Mouse (Mus musculus) forebrain, embryonic 15.5 days (tissue): ENCODE data around the gene Hoxa13. TPM values are rescaled to one million over a fixed set of nuclear protein-coding genes. Genes with fewer than 3 reads are reported as not detected.

Source experiments
- ATAC-seq: fragments of 200-750 bp; cut with Nextera tagmentation; replicated peaks from 2 replicates; pipeline ENCODE4 v1.8.0; 2017; ENCODE audit warnings: mild to moderate bottlenecking, moderate TSS enrichment, moderate library complexity
- H3K27ac ChIP-seq: fragments of 300-500 bp; sonication (generic); replicated peaks from 2 replicates; pipeline ENCODE4 v1.5.1; 2015; ENCODE audit warnings: mild to moderate bottlenecking, inconsistent platforms
- H3K27me3 ChIP-seq: fragments of 300-500 bp; sonication (generic); 2 replicates; pipeline ENCODE4 v1.6.1; 2015; ENCODE audit warnings: inconsistent platforms
- H3K36me3 ChIP-seq: fragments of 300-500 bp; sonication (generic); 2 replicates; pipeline ENCODE4 v1.6.1; 2015; ENCODE audit warnings: mild to moderate bottlenecking, inconsistent platforms
- H3K4me1 ChIP-seq: fragments of 300-500 bp; sonication (generic); 2 replicates; pipeline ENCODE4 v1.6.1; 2015; ENCODE audit warnings: inconsistent platforms
- H3K4me2 ChIP-seq: fragments of 300-500 bp; sonication (generic); replicated peaks from 2 replicates; pipeline ENCODE4 v1.6.1; 2015; ENCODE audit warnings: mild to moderate bottlenecking, inconsistent platforms
- H3K4me3 ChIP-seq: fragments of 300-500 bp; sonication (generic); 2 replicates; pipeline ENCODE4 v1.5.1; 2015; ENCODE audit warnings: mild to moderate bottlenecking, inconsistent platforms
- H3K9ac ChIP-seq: fragments of 300-500 bp; sonication (generic); replicated peaks from 2 replicates; pipeline ENCODE4 v1.6.1; 2015; ENCODE audit warnings: mild to moderate bottlenecking, inconsistent platforms
- H3K9me3 ChIP-seq: fragments of 300-500 bp; sonication (generic); 2 replicates; pipeline ENCODE4 v1.6.1; 2016; ENCODE audit warnings: inconsistent platforms
- WGBS: fragments of 180-500 bp; shearing (Covaris S2); methylation state at CpG from one replicate; pipeline ENCODE4 v1.1.7; 2015; ENCODE audit warnings: mixed read lengths; 5-methylcytosine and 5-hydroxymethylcytosine counted together
- polyA plus RNA-seq: library from polyadenylated mRNA; unstranded; fragments of >200 nt; fragmentation: Nextera tagmentation; extraction: Ambion mirVana; gene quantifications from 2 replicates; pipeline ENCODE4 v1.2.1, GENCODE M21; 2015

The Hoxa13 gene
- polyA plus RNA-seq, 1 experiment from 2014 or later = not detected

DNA sequence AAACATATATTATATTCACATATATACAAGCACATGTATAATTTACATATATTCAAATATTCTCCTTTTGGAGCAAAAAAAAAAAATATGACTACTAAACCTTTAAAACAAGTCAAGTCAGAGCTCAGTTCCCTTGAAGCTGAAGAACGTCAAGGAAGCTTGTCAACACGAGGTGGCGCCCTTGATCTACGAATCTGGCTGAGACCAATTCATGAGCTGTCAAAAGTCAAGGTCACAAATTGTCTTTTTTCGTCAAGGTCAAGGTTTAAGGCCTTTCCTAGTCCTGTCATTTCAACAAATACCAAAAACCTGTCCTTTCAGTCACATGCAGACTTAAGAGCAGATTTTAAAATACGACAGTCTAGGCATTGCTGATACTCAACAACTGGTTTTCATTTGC lies 3.7 kb downstream of the Hoxa13 start:
- peaks cover 11% of the 10 kb centered on the region for H3K4me1 ChIP-seq
- no peak overlapping the region for H3K4me3 ChIP-seq
- H3K4me2 ChIP-seq = no peak overlapping the region
- H3K9ac ChIP-seq = no peak overlapping the region
- no peaks in the 10 kb centered on the region for H3K9me3 ChIP-seq
- H3K36me3 ChIP-seq = no peaks in the 10 kb centered on the region
- ATAC-seq = no peak
- no peak overlapping the region for H3K27ac ChIP-seq
- WGBS = under 1% methylated on average over 6 of the region's 6 CpGs
- peaks cover 90% of the 10 kb centered on the region for H3K27me3 ChIP-seq

DNA sequence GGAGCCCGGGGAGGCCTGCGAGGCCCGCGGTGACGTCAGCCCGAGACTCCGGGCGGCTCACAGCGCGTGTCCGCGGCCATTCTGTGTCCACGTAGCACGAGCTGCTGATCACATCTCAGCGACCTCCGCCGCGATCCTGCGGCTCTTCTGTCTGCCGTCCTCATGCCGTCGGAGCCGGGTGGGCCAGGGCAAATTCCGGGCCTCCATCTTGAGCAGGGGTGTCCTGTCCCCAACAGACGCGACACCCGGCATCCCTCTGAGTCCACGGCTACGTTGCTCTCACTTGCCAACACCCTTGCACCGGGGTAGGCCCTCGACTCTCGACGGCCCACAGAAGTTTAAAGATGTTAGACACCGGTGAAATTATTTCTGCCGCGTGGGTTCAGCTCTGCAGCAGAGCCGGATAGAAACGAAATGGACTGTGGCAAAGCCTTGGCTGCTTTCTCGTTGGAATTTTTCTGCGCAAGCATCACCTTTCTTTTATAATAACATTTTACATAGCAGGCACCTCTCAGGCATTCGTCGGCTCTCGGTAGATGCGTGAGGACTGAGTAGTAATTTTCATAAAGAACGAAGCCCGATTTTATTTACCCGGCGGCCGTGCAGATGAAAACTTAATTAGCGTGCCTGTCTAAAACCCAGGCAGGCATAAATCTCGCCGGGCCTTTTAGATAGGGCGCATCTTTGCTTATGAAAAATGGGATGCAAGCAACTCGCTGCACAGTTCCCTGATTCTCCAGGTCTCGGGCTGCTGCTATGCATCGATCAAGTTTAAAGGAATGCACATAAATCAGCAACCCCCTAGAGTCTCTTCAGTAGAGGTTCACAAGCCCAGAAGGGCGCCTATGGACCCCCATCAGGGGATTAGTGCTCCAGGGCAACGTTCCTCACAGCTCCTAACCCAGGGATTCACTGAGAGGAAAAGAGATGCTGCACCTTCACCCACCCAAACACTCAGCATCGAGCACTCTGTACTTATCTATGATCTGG lies 6.9 kb downstream of the Hoxa13 start:
- Histone ChIP-seq H3K9ac (no peak overlapping the region), H3K36me3 (no peaks in the 10 kb centered on the region), H3K4me2 (no peak overlapping the region), H3K4me1 (no peaks in the 10 kb centered on the region), H3K27me3 (peaks cover 93% of the 10 kb centered on the region), H3K27ac (no peak overlapping the region), H3K9me3 (no peaks in the 10 kb centered on the region), H3K4me3 (no peak overlapping the region)
- 1% methylated on average over 59 of the region's 59 CpGs for WGBS
- no peak for ATAC-seq

DNA sequence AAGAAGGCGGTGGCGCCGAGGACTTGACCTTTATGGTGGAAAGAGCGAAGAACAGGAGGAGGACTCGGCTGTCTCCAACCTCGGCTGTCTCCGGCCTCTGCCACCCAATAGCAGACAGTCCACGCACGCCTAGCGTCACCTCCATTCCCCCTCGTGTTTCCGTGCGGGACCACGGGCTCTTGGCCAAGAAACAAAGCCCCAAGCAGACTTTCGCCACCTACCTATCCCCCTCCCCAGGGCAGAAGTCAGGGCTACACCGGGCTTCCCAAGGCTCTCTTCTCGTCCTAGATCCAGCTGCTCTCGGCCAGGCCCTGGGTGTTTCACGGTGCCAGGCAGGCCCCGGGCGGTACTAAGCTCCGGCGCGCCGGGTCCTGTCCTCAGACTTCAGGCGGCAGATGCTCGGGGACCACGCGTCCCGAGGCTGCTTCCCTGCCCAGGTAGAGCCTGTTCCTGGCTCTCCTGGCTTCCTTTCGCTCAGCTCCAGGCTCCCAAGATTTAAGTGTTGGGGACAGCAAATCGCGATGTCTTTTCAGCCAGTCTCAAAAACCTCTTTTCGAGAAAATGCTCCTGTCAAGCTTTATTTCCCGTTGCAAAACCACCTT lies 7.8 kb downstream of the Hoxa13 start:
- Histone ChIP-seq H3K27ac (no peak overlapping the region), H3K9ac (no peak overlapping the region)

GRCm38 (mm10) chr6:52252016-52252774 lies 8.5 kb downstream of the Hoxa13 start:
- Histone ChIP-seq H3K27me3 (peaks cover 94% of the 10 kb centered on the region), H3K4me1 (no peaks in the 10 kb centered on the region), H3K27ac (no peak overlapping the region), H3K36me3 (no peaks in the 10 kb centered on the region), H3K9me3 (no peaks in the 10 kb centered on the region), H3K9ac (no peak overlapping the region), H3K4me2 (no peak overlapping the region), H3K4me3 (no peak overlapping the region)
- 1% methylated on average over 24 of the region's 24 CpGs for WGBS
- no peak for ATAC-seq

More for the DNA sequence above, 7.8 kb downstream of the Hoxa13 start:
- ATAC-seq = no peak
- H3K4me2 ChIP-seq = no peak overlapping the region
- no peaks in the 10 kb centered on the region for H3K9me3 ChIP-seq
- no peaks in the 10 kb centered on the region for H3K4me1 ChIP-seq
- no peak overlapping the region for H3K4me3 ChIP-seq
- WGBS = under 1% methylated on average over 35 of the region's 35 CpGs
- H3K36me3 ChIP-seq = no peaks in the 10 kb centered on the region
- H3K27me3 ChIP-seq = peaks cover 93% of the 10 kb centered on the region

DNA sequence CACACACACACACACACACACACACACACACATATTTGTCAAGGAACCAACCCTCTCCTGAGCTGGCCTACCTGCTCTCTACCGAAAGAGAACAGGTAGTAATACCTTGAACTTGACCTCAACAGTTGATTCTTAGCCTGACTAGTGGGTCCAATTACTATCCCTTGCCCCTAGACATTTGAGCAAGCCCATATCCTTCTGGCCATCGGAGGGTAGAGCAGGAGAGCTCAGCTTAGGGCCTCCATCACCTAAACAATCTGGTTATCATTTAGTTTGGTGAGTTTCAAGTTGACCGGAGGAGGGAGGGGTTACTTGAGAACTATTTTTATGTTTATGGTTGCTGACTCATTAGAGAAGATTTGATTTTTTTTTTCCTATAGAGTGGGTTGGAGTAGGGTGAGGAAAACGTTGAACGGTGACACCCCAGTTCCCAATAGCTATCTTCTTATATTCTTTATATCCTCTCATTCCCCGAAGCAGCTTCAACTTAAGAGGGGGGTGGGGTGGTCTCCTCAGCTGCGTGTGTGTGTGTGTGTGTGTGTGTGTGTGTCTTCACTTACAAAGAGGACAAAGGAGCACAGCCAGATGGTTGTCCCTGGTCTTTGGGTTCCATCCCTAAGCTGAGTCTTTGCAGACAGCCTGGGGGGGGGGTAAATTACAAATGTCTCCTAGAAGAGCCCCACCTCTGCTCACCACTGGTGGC lies 9.4 kb downstream of the Hoxa13 start:
- Histone ChIP-seq H3K36me3 (no peaks in the 10 kb centered on the region), H3K27ac (no peak overlapping the region), H3K9me3 (no peaks in the 10 kb centered on the region), H3K4me3 (no peak overlapping the region), H3K9ac (no peak overlapping the region), H3K27me3 (peaks cover 95% of the 10 kb centered on the region), H3K4me1 (no peaks in the 10 kb centered on the region), H3K4me2 (no peak overlapping the region)
- no peak for ATAC-seq
- WGBS = 12% methylated on average over 7 of the region's 7 CpGs

DNA sequence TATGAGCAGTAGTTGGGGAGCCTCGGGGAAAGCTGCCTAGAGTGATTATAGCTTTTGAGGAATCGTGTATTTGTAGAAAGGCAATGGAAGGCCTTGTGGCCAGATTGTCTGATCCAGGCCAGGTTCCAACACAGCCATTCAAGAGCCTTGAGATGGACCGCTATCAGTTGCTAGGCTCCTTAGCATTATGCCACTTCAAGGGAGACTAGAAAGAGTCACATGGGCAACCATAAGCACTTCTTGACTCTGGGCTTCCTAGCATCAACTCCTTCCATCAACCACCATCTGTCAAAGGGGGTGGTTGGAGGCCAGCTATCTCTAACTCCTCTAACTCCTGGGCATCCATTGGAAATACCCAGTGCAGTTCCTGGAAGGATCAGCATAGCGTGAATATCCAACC lies 10.9 kb downstream of the Hoxa13 start:
- no peaks in the 10 kb centered on the region for H3K4me1 ChIP-seq
- peaks cover 97% of the 10 kb centered on the region for H3K27me3 ChIP-seq
- H3K27ac ChIP-seq = no peak overlapping the region
- H3K4me2 ChIP-seq = no peak overlapping the region
- no peak for ATAC-seq
- no peaks in the 10 kb centered on the region for H3K9me3 ChIP-seq
- 1% methylated on average over 4 of the region's 4 CpGs for WGBS
- H3K4me3 ChIP-seq = no peak overlapping the region
- no peak overlapping the region for H3K9ac ChIP-seq
- no peaks in the 10 kb centered on the region for H3K36me3 ChIP-seq

GRCm38 (mm10) chr6:52249415-52249738 lies 11.3 kb downstream of the Hoxa13 start:
- Histone ChIP-seq H3K27me3 (peaks cover 97% of the 10 kb centered on the region), H3K27ac (no peak overlapping the region), H3K4me3 (no peak overlapping the region), H3K4me1 (no peaks in the 10 kb centered on the region), H3K9ac (no peak overlapping the region), H3K36me3 (no peaks in the 10 kb centered on the region), H3K4me2 (no peak overlapping the region), H3K9me3 (no peaks in the 10 kb centered on the region)
- under 1% methylated on average over 16 of the region's 16 CpGs for WGBS
- no peak for ATAC-seq

DNA sequence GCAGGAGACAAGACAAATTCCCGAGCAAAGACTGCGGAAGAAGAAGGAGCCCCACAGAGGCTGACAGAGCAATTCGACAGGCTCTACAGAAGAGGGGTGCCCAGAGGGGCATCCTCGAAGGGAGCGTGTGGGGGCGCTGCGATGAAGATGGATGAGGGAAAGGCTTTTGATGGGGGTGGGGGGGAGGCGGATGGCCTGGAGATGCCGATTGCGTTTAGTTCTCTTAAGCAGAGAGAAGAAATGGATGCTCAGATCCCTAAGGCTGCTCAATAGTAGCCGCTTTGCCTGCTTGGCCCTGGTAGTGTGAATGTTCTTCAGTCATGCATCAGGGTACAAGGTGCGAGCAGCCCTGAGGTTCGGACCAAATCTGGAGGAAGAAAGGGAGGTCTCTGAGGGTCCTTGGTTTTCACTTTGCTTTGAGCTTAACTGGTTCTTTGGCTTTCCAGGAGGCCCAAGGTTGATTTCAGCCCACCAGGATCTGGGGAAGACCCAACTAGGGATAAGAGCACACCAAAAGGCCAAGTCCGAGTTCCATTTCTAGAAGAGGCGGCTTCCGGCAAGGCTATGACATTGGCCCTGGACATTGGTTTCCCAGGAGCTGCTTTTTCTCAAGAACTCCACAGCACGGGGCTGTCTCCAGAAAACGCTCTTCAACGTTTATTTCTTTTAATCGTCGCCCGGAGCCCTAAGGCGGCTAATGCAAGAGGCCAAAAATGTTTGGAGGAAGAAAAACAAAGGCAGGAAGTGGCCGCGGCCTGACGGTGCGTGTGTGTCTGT lies 11.9 kb downstream of the Hoxa13 start:
- Histone ChIP-seq H3K9ac (no peak overlapping the region), H3K27ac (no peak overlapping the region), H3K36me3 (no peaks in the 10 kb centered on the region), H3K4me3 (no peak overlapping the region), H3K9me3 (no peaks in the 10 kb centered on the region), H3K4me2 (no peak overlapping the region), H3K27me3 (peaks cover 97% of the 10 kb centered on the region), H3K4me1 (no peaks in the 10 kb centered on the region)
- WGBS = under 1% methylated on average over 27 of the region's 27 CpGs
- ATAC-seq = no peak

GRCm38 (mm10) chr6:52247766-52248637 lies 12.7 kb downstream of the Hoxa13 start:
- WGBS = under 1% methylated on average over 23 of the region's 23 CpGs
- no peak overlapping the region for H3K27ac ChIP-seq

GRCm38 (mm10) chr6:52246916-52247315 lies 13.8 kb downstream of the Hoxa13 start:
- H3K4me1 ChIP-seq = no peaks in the 10 kb centered on the region
- H3K36me3 ChIP-seq = no peaks in the 10 kb centered on the region
- H3K9me3 ChIP-seq = no peaks in the 10 kb centered on the region
- no peak overlapping the region for H3K27ac ChIP-seq
- ATAC-seq = no peak
- 3% methylated on average over 3 of the region's 3 CpGs for WGBS
- H3K4me3 ChIP-seq = no peak overlapping the region
- H3K27me3 ChIP-seq = peaks cover 97% of the 10 kb centered on the region
- H3K4me2 ChIP-seq = no peak overlapping the region
- no peak overlapping the region for H3K9ac ChIP-seq

More at GRCm38 (mm10) chr6:52247766-52248637, 12.7 kb downstream of the Hoxa13 start:
- Histone ChIP-seq H3K27me3 (peaks cover 97% of the 10 kb centered on the region), H3K9me3 (no peaks in the 10 kb centered on the region), H3K9ac (no peak overlapping the region), H3K36me3 (no peaks in the 10 kb centered on the region), H3K4me3 (no peak overlapping the region), H3K4me2 (no peak overlapping the region), H3K4me1 (no peaks in the 10 kb centered on the region)
- ATAC-seq = no peak
